Mouse (Mus musculus) spleen, adult 10 weeks (tissue): ENCODE measurements around the gene 9230104L09Rik. TPM values are rescaled to one million over a fixed set of nuclear protein-coding genes. Genes with fewer than 3 reads are reported as not detected.

Experiments used
- polyA plus RNA-seq: library from polyadenylated mRNA; stranded (reverse); fragments of 350-450 nt; fragmentation: Illumina TruSeq; extraction: RNeasy Lipid Tissue Mini Kit (QIAGEN cat#74804); gene quantifications from one replicate; pipeline ENCODE4 v1.2.3, GENCODE M21; 2015; ENCODE audit warnings: low replicate concordance; ENCODE audit not compliant: insufficient read depth

Gene 9230104L09Rik
- not detected for polyA plus RNA-seq

GRCm38 (mm10) chr2:148864966-148865365 is at the start of gene 9230104L09Rik:
9230104L09Rik (minus strand) TSS chr2:148865038.

GRCm38 (mm10) chr2:148875335-148875811 is 10.5 kb upstream of the 9230104L09Rik start, which contains the start of gene Cst3:
Cst3 (minus strand) TSS chr2:148875692.

GRCm38 (mm10) chr2:148834912-148835311 is 29.9 kb downstream of the 9230104L09Rik start, which contains the start of gene Cst9:
Cst9 (plus strand) TSS chr2:148835147.

GRCm38 (mm10) chr2:148819909-148820308 is 44.9 kb downstream of the 9230104L09Rik start, which contains the start of gene Cst13:
Cst13 (plus strand) TSS chr2:148820081.

GRCm38 (mm10) chr2:148798485-148798884 is 66.4 kb downstream of the 9230104L09Rik start, which contains the start of gene Cst8:
Cst8 (plus strand) TSS chr2:148798785.

Other genes starting within 250 kb of the 9230104L09Rik start
- gene Nxt1, start 192.4 kb downstream of the 9230104L09Rik start, polyA plus RNA-seq: 25.6 TPM
- 17.3 TPM for gene Gzf1, start 184.0 kb downstream of the 9230104L09Rik start, polyA plus RNA-seq
- 0.97 TPM for gene Napb, start 132.6 kb downstream of the 9230104L09Rik start, polyA plus RNA-seq
- not detected for gene Cstl1, start 114.7 kb downstream of the 9230104L09Rik start, polyA plus RNA-seq
- not detected for gene Cst11, start 93.5 kb downstream of the 9230104L09Rik start, polyA plus RNA-seq
- gene 8030411F24Rik, start 83.0 kb downstream of the 9230104L09Rik start, polyA plus RNA-seq: not detected
- not detected for gene Cst12, start 75.7 kb downstream of the 9230104L09Rik start, polyA plus RNA-seq
- not detected for gene Cst8, start 66.3 kb downstream of the 9230104L09Rik start, polyA plus RNA-seq
- not detected for gene Cst13, start 45.0 kb downstream of the 9230104L09Rik start, polyA plus RNA-seq
- not detected for gene Cst9, start 29.9 kb downstream of the 9230104L09Rik start, polyA plus RNA-seq
- gene Cst3, start 10.7 kb upstream of the 9230104L09Rik start, polyA plus RNA-seq: 519 TPM
- gene Gm1330, start 138.2 kb upstream of the 9230104L09Rik start, polyA plus RNA-seq: not detected
- gene Gm10750, start 152.2 kb upstream of the 9230104L09Rik start, polyA plus RNA-seq: not detected